Mouse (Mus musculus) embryonic facial prominence, embryonic 12.5 days (tissue): Measurements from ENCODE around the gene Pakap. TPM values are rescaled to one million over a fixed set of nuclear protein-coding genes. Genes with fewer than 3 reads are reported as not detected.

Experiments used
- ATAC-seq: fragments of 200-750 bp; cut with Nextera tagmentation; 2 replicates; pipeline ENCODE4 v1.8.0; 2017; ENCODE audit not compliant: insufficient number of reproducible peaks, insufficient read depth, low FRiP score, low TSS enrichment
- H3K27ac ChIP-seq: fragments of 300-500 bp; sonication (generic); 2 replicates; pipeline ENCODE4 v1.5.1; 2016; ENCODE audit warnings: mild to moderate bottlenecking
- H3K27me3 ChIP-seq: fragments of 300-500 bp; sonication (generic); 2 replicates; pipeline ENCODE4 v1.6.1; 2016; ENCODE audit warnings: mild to moderate bottlenecking, moderate library complexity
- H3K36me3 ChIP-seq: fragments of 300-500 bp; sonication (generic); 2 replicates; pipeline ENCODE4 v1.6.1; 2016; ENCODE audit warnings: mild to moderate bottlenecking
- H3K4me1 ChIP-seq: fragments of 300-500 bp; sonication (generic); 2 replicates; pipeline ENCODE4 v1.6.1; 2016
- H3K4me2 ChIP-seq: fragments of 300-500 bp; sonication (generic); replicated peaks from 2 replicates; pipeline ENCODE4 v1.6.1; 2016; ENCODE audit warnings: mild to moderate bottlenecking, moderate library complexity
- H3K4me3 ChIP-seq: fragments of 300-500 bp; sonication (generic); 2 replicates; pipeline ENCODE4 v1.5.1; 2016; ENCODE audit warnings: mild to moderate bottlenecking
- H3K9ac ChIP-seq: fragments of 300-500 bp; sonication (generic); 2 replicates; pipeline ENCODE4 v1.6.1; 2016; ENCODE audit warnings: mild to moderate bottlenecking, moderate library complexity
- H3K9me3 ChIP-seq: fragments of 300-500 bp; sonication (generic); 2 replicates; pipeline ENCODE4 v1.6.1; 2016; ENCODE audit warnings: mild to moderate bottlenecking, moderate library complexity
- WGBS: fragments of 180-500 bp; shearing (Covaris S2); methylation state at CpG from one replicate; pipeline ENCODE4 v1.1.7; 2016; 5-methylcytosine and 5-hydroxymethylcytosine counted together
- polyA plus RNA-seq: library from polyadenylated mRNA; unstranded; fragments of >200 nt; fragmentation: Nextera tagmentation; extraction: Ambion mirVana; gene quantifications from 2 replicates; pipeline ENCODE4 v1.2.1, GENCODE M21; 2016

Gene Pakap
- polyA plus RNA-seq, 1 experiment from 2014 or later, result 42.5 TPM

DNA sequence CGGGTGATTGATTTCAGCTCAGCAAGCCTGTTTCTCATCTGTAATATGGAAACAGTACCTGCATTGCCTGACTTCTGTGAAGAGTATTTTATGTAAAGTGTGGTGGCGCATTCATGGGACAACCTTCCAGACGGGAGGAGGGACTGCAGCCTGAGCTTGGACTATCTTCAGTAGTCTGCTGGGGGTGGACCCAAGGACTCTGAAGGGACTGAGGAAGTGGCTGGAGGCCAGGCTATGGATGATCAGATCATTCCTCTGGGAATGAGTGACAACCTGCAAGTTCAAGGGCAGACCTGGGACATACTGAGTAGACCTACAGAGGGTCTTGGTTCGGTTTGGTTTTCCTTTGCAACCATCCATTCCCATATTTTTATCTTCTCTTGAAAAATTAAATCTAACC is 154.3 kb downstream of the Pakap start:
- WGBS, result 78% methylated on average over 4 of the region's 4 CpGs
- no peak for ATAC-seq

GRCm38 (mm10) chr4:57723659-57724058 is 155.7 kb downstream of the Pakap start:
- no peak for ATAC-seq
- H3K27ac ChIP-seq, result no peak overlapping the region
- whole genome bisulfite sequencing, result 50% methylated on average over 2 of the region's 2 CpGs
- H3K36me3 ChIP-seq, result no peaks in the 10 kb centered on the region
- H3K9ac ChIP-seq, result no peak overlapping the region
- no peak overlapping the region for H3K4me2 ChIP-seq
- no peaks in the 10 kb centered on the region for H3K9me3 ChIP-seq
- H3K4me3 ChIP-seq, result no peak overlapping the region
- no peaks in the 10 kb centered on the region for H3K27me3 ChIP-seq
- peaks cover 3% of the 10 kb centered on the region; the same call in 1 of the 2 replicates for H3K4me1 ChIP-seq

More for the DNA sequence above, 154.3 kb downstream of the Pakap start:
- H3K27ac ChIP-seq, result no peak overlapping the region
- H3K36me3 ChIP-seq, result no peaks in the 10 kb centered on the region
- no peak overlapping the region for H3K4me2 ChIP-seq
- no peak overlapping the region for H3K4me3 ChIP-seq
- H3K9me3 ChIP-seq, result no peaks in the 10 kb centered on the region
- H3K4me1 ChIP-seq, result peaks cover 3% of the 10 kb centered on the region; the same call in 1 of the 2 replicates
- no peak overlapping the region for H3K9ac ChIP-seq
- H3K27me3 ChIP-seq, result no peaks in the 10 kb centered on the region

- Histone ChIP-seq H3K27me3 (no peaks in the 10 kb centered on the region), H3K4me1 (peaks cover 3% of the 10 kb centered on the region; the same call in 1 of the 2 replicates), H3K4me2 (no peak overlapping the region), H3K9ac (no peak overlapping the region), H3K9me3 (no peaks in the 10 kb centered on the region), H3K27ac (no peak overlapping the region), H3K4me3 (no peak overlapping the region), H3K36me3 (no peaks in the 10 kb centered on the region)
- ATAC-seq, result no peak
- 69% methylated on average over 1 of the region's 1 CpGs for WGBS
These were observed 157.6 kb downstream of the Pakap start for GRCm38 (mm10) chr4:57725569-57725968.

DNA sequence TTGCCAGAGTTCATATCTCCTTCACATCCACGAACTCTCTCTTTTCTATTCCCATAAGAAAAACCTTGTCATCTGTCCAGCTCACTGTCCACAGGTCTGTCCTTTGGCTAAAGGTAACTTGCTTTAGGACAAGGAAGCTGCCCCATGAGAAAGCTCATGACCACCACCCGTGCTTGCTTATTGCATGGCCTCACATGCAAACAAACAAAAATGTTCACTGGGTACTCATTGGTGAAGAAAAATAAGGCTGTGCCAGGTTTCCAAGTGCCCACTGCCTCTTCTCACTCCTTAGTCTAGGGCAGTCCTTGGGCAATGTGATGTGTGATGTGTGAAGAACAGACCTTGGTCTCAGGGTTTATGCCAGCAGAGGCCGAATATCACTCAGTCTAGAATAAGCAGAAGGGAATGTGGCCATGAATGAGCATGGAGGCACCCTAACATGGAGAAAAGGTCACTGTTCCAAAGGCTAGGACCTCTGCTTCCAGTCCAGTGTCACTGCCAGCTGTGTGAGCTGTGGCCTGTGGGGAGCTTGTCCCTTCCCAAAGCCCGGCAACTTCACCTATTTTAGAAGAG is 160.7 kb downstream of the Pakap start:
- Histone ChIP-seq H3K27me3 (no peaks in the 10 kb centered on the region), H3K4me1 (no peaks in the 10 kb centered on the region), H3K9ac (no peak overlapping the region), H3K27ac (no peak overlapping the region), H3K9me3 (no peaks in the 10 kb centered on the region), H3K4me2 (no peak overlapping the region), H3K4me3 (no peak overlapping the region), H3K36me3 (no peaks in the 10 kb centered on the region)
- 93% methylated on average over 4 of the region's 4 CpGs for WGBS
- no peak for ATAC-seq

DNA sequence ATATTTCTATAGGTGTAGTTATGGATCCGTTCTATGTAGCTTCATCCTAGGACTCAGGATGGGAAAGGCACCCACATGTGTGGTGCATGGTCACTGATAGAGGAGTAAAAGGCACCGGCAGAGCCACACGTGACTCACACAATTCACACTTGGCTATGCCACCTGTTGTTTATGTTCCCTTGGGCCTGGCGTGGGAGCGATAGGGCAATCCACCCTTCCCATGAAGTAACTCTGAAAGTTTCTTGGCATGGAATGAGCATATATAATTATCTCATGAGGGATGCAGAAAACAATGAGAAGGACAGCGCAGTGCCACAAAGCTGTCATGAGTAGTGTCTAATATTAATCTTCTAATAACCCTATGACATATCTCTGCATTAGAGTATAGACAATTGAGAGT is 162.1 kb downstream of the Pakap start:
- WGBS, result 92% methylated on average over 6 of the region's 6 CpGs
- Histone ChIP-seq H3K9me3 (no peaks in the 10 kb centered on the region), H3K36me3 (no peaks in the 10 kb centered on the region), H3K9ac (no peak overlapping the region), H3K4me3 (no peak overlapping the region), H3K4me1 (no peaks in the 10 kb centered on the region), H3K27ac (no peak overlapping the region), H3K27me3 (no peaks in the 10 kb centered on the region), H3K4me2 (no peak overlapping the region)
- ATAC-seq, result no peak

- no peaks in the 10 kb centered on the region for H3K36me3 ChIP-seq
- 86% methylated on average over 11 of the region's 11 CpGs for WGBS
- no peak overlapping the region for H3K4me2 ChIP-seq
- no peaks in the 10 kb centered on the region for H3K27me3 ChIP-seq
- H3K9ac ChIP-seq, result no peak overlapping the region
- ATAC-seq, result no peak
- no peak overlapping the region for H3K27ac ChIP-seq
- no peaks in the 10 kb centered on the region for H3K9me3 ChIP-seq
- no peak overlapping the region for H3K4me3 ChIP-seq
- H3K4me1 ChIP-seq, result no peaks in the 10 kb centered on the region
These were observed 163.0 kb downstream of the Pakap start for GRCm38 (mm10) chr4:57730801-57731598.

DNA sequence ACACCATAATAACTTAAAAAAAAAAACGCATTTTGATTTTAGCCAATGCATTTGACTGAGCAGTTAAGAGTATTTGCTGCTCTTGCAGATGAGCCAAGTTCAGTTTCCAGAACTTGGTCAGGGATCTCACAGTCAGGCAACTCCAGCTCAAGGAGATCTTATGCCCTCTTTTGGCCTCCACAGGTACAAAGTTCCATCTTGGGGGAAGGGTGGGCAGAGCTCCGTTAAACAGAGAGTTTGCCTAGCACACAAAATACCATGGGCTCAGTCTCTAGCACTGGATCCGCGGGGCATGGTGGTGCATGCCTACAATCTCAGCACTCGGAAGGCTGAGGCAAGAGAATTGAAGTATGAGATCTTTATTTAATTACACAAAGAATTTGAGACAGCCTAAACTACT is 164.4 kb downstream of the Pakap start:
- Histone ChIP-seq H3K4me2 (no peak overlapping the region), H3K27ac (no peak overlapping the region), H3K36me3 (no peaks in the 10 kb centered on the region), H3K4me3 (no peak overlapping the region), H3K4me1 (no peaks in the 10 kb centered on the region), H3K27me3 (no peaks in the 10 kb centered on the region), H3K9me3 (no peaks in the 10 kb centered on the region), H3K9ac (no peak overlapping the region)
- ATAC-seq, result no peak
- WGBS, result 81% methylated on average over 5 of the region's 5 CpGs

DNA sequence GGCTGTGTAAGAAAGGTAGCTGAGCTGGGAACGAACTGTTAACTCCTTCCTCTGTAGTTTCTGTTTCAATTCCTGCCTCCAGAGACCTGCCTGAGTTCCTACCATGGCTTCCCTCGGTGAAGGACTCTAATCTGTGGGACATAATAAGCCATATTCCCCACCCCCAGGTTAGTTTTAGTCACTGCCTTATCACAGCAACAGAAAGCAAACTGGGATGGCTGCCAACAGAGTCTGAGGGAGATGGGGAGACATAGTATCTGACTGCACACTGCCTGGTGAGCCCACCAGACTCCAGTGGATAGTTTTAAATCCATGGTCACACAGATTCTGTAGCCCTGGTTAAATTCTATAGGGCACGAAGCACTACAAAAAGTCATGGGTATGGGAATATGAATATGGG is 165.5 kb downstream of the Pakap start:
- Histone ChIP-seq H3K9me3 (no peaks in the 10 kb centered on the region), H3K4me2 (no peak overlapping the region), H3K36me3 (no peaks in the 10 kb centered on the region), H3K27me3 (no peaks in the 10 kb centered on the region), H3K9ac (no peak overlapping the region), H3K4me1 (no peaks in the 10 kb centered on the region), H3K27ac (no peak overlapping the region), H3K4me3 (no peak overlapping the region)
- 66% methylated on average over 3 of the region's 3 CpGs for WGBS
- no peak for ATAC-seq

- Histone ChIP-seq H3K4me2 (no peak overlapping the region), H3K27me3 (no peaks in the 10 kb centered on the region), H3K4me1 (0 out of 2 replicates have a peak, but pooled peaks cover 5% of the 10 kb centered on the region), H3K9me3 (no peaks in the 10 kb centered on the region), H3K27ac (no peak overlapping the region), H3K36me3 (no peaks in the 10 kb centered on the region), H3K4me3 (no peak overlapping the region), H3K9ac (no peak overlapping the region)
- WGBS, result 81% methylated on average over 5 of the region's 5 CpGs
- no peak for ATAC-seq
These were observed 167.4 kb downstream of the Pakap start for GRCm38 (mm10) chr4:57735426-57735825.

GRCm38 (mm10) chr4:57738856-57739552 is 171.0 kb downstream of the Pakap start:
- H3K9me3 ChIP-seq, result no peaks in the 10 kb centered on the region
- H3K27ac ChIP-seq, result peak overlapping the region; percentile 9
- H3K4me2 ChIP-seq, result no peak overlapping the region
- no peaks in the 10 kb centered on the region for H3K27me3 ChIP-seq
- WGBS, result 17% methylated on average over 8 of the region's 8 CpGs
- H3K4me3 ChIP-seq, result no peak overlapping the region
- no peak overlapping the region for H3K9ac ChIP-seq
- 0 out of 2 replicates have a peak, but pooled peaks cover 10% of the 10 kb centered on the region for H3K4me1 ChIP-seq
- ATAC-seq, result 0 out of 2 replicates have a peak, but pooled peaks have one; percentile 10
- no peaks in the 10 kb centered on the region for H3K36me3 ChIP-seq

GRCm38 (mm10) chr4:57743325-57743929 is 175.4 kb downstream of the Pakap start:
- no peaks in the 10 kb centered on the region for H3K9me3 ChIP-seq
- H3K4me1 ChIP-seq, result peaks cover 14% of the 10 kb centered on the region; the same call in 1 of the 2 replicates
- H3K27me3 ChIP-seq, result no peaks in the 10 kb centered on the region
- no peak overlapping the region for H3K4me2 ChIP-seq
- H3K9ac ChIP-seq, result no peak overlapping the region
- peaks cover 4% of the 10 kb centered on the region; the same call in 1 of the 2 replicates for H3K36me3 ChIP-seq
- 64% methylated on average over 11 of the region's 11 CpGs for whole genome bisulfite sequencing
- no peak overlapping the region for H3K27ac ChIP-seq
- no peak for ATAC-seq
- no peak overlapping the region for H3K4me3 ChIP-seq
